Mouse (Mus musculus) CD4-positive naive resting alpha-beta T cell, adult 57 days (primary cell): ENCODE results near the gene Gm11034. TPM values are rescaled to one million over a fixed set of nuclear protein-coding genes. Genes with fewer than 3 reads are reported as not detected.

ENCODE experiments used
- total RNA-seq: library from RNA; stranded (reverse); gene quantifications from one replicate; pipeline ENCODE4 v1.2.4, GENCODE M21; 2023

Gene Gm11034
- total RNA-seq = not detected

DNA sequence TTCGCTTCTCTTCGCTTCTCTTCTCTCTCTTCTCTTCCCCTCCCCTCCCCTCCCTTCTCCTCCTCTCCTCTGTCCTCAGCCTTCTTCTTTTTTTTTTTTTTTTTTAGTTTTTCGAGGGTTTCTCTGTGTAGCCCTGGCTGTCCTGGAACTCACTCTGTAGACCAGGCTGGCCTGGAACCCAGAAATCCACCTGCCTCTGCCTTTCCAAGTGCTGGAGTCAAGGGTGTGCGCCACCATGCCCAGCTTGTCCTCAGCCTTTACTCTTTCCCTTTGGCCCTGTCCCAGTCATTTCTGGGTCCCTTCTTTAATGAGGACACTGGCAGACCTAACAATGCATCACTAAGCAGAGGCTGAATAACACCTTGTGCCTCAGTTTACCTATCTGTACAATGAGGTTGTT is at the start of gene Gm11034:
Gm11034 (minus strand) TSS at position 101 of the 400 bp plus-strand sequence.

DNA sequence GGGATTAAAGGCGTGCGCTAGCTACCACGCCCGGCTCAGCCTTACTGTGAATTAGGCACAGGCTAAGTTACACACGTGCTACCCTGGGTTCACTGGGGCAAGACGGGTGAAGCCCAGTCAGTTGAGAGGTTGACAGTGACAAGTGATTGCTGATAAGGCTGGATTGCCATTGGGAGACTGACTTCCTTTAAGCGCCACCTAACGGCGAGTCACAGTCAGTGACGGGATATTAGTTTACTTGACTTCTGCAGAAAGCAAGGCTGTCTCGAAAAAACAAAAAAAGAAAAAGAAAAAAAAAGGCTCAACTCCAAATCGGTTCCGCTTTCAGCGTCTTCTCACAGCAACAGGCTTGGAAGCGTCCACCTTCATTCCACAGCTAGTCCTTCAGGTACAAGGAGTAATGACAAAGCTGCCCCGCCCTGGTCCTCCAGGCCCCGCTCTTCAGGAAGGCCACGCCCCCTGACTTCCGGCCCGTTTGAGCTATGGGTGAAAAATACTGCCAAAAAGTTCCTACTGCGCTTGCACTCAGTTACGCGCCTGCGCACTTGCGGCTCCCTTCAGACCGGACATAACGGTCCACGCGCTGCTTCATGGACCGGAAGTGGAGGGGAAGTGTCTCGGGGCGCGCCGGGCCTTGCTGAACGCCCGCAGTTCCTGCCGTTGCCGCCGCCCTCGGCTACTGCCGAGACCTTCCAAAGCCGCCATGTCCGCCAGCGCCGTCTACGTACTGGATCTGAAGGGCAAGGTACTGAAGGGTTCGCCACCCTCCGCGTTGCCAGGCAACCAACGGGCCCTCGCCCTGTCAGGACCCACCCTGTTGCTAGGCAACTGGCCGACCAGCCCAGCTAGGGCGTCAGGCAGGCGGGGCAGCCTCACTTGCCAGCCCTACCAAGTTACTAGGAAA is 26.3 kb upstream of the Gm11034 start, which contains the start of gene Ap1m1:
Ap1m1 (plus strand) TSS at position 520 of the 904 bp plus-strand sequence.

DNA sequence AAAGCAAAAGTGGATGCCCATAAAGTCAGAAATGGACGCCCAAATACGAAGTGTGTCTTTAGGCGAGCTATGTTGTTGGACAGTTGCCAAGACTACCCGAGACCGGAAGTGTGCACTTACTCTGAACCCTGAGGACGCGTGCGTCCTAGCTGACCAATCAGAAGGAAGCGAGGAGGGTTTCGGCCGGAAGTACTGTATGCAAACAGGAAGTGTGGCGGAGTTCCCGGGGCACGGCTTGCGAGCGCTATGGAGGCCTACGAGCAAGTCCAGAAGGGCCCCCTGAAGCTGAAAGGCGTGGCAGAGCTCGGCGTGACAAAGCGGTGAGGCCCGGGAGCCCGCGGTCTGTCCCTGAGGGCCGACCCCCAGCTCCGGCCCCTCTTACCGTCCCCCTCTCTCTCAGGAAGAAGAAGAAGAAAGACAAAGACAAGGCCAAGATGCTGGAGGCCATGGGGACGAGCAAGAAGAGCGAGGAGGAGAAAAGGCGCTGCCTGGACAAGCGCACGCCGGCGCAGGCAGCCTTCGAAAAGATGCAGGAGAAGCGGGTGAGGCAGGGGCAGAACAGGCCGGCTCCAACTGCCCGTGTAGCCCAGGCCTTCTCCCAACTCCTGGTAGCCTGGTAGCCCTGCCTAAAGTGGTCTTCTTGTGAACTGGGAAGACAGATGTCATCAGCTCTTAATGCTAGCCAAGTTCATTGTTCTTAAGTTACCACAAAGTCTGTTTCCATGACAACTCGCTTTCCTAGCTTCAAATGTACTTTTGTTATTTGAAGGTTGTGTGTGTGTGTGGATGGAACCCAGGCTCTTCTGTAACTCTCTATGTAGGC is 6.3 kb upstream of the Gm11034 start, which contains the start of gene Fam32a:
Fam32a (plus strand) TSS at position 190 of the 823 bp plus-strand sequence.

DNA sequence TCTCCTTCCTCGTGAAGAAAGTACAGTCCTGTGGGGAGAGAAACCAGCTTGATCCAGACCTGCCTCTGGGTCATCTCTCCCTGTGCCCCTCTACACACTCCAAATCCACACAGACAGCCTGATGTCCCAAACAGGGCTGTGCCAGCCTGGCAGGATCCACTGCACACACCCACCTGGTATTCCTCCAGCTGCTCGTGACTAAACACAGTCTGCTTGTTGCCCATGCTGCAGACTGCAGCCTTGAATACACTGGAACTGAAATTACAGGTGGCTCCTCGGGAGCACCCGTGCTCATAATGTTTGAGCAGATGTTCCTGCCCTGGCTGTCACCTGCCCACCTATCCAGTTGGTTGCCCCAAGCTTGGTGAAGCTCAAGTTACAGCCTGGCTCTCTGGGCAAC is 685 bp downstream of the Gm11034 start, which contains the start of gene Cib3:
Cib3 (minus strand) TSS at position 87 of the 400 bp plus-strand sequence.

DNA sequence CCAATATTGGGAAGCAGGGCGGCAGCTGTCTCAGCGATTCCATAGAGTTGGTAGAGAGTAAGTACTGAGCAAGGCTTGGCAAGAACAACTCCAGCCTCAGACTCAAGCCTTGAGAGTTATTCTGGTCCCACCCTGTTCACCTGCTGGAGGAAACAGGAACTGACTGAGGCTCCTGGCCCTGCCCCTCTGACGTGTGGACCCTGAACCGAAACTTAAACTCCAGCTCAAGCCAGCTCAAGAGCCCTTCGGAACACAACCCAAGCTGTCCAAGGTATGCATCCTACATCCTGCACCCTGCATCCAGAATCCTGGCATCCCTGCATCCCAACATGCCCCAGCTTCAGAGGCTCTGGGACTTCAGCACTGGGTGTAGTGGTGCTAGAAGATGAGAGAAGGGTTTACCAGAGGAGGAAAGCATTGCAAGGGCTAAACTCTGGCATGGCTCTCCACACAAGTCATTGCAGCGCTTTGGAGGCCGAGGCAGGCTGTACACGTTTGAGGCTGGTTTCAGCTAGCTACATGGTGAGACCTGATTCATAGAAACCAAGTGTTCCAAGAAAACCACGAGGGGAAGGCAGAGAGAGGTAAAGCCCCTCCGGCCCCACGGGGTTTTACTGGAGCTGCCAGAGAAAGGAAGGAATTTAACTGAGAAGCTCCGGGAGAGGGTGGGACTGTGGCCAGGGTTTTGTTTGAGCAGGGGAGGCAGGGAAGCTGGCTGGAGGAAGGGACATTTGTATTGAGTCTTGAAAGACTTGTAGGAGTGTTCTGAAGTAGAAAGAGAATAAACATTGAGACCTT is 23.8 kb downstream of the Gm11034 start, which contains the start of gene Hsh2d:
Hsh2d (plus strand) TSS at position 222 of the 798 bp plus-strand sequence.

Other genes with a start within 250 kb of the Gm11034 start
- gene Cyp4f18, start 204.0 kb downstream of the Gm11034 start, total RNA-seq = 7.0 TPM
- gene Olfr372, start 172.4 kb downstream of the Gm11034 start, total RNA-seq = not detected
- gene Olfr373, start 130.5 kb downstream of the Gm11034 start, total RNA-seq = 0.21 TPM
- gene Olfr374, start 106.6 kb downstream of the Gm11034 start, total RNA-seq = 0.15 TPM
- 154 TPM for gene Tpm4, start 78.7 kb downstream of the Gm11034 start, total RNA-seq
- gene Rab8a, start 52.4 kb downstream of the Gm11034 start, total RNA-seq = 156 TPM
- 13.7 TPM for gene Hsh2d, start 24.0 kb downstream of the Gm11034 start, total RNA-seq
- not detected for gene Cib3, start 799 bp downstream of the Gm11034 start, total RNA-seq
- 62.5 TPM for gene Fam32a, start 6.1 kb upstream of the Gm11034 start, total RNA-seq
- gene Ap1m1, start 26.4 kb upstream of the Gm11034 start, total RNA-seq = 130 TPM
- 16.9 TPM for gene Gm10282, start 91.6 kb upstream of the Gm11034 start, total RNA-seq
- gene Klf2, start 105.4 kb upstream of the Gm11034 start, total RNA-seq = 2,143 TPM
- 107 TPM for gene Eps15l1, start 207.8 kb upstream of the Gm11034 start, total RNA-seq
- not detected for gene Calr3, start 230.2 kb upstream of the Gm11034 start, total RNA-seq
- gene 1700030K09Rik, start 230.2 kb upstream of the Gm11034 start, total RNA-seq = 4.3 TPM